Mouse (Mus musculus) kidney, postnatal 0 days (tissue): ENCODE measurements around the gene Rab40c. TPM values are rescaled to one million over a fixed set of nuclear protein-coding genes. Genes with fewer than 3 reads are reported as not detected.

Experiments used
- ATAC-seq: fragments of 200-750 bp; cut with Nextera tagmentation; replicated peaks from 2 replicates; pipeline ENCODE4 v1.8.0; 2017; ENCODE audit warnings: low read depth, moderate number of reproducible peaks, moderate TSS enrichment, moderate library complexity; ENCODE audit not compliant: low FRiP score
- DNase-seq: peaks from one replicate; pipeline ENCODE4 v3.0.0-alpha.2; 2016; ENCODE audit warnings: low spot score
- H3K27ac ChIP-seq: fragments of 300-500 bp; sonication (generic); 2 replicates; pipeline ENCODE4 v1.5.1; 2014; ENCODE audit warnings: mild to moderate bottlenecking
- H3K27me3 ChIP-seq: fragments of 300-500 bp; sonication (generic); 2 replicates; pipeline ENCODE4 v1.6.1; 2014; ENCODE audit warnings: low read length, mixed read lengths; ENCODE audit not compliant: insufficient read depth
- H3K36me3 ChIP-seq: fragments of 300-500 bp; sonication (generic); 2 replicates; pipeline ENCODE4 v1.6.1; 2014; ENCODE audit warnings: low read length, mixed read lengths; ENCODE audit not compliant: insufficient read depth
- H3K4me1 ChIP-seq: fragments of 300-500 bp; sonication (generic); replicated peaks from 2 replicates; pipeline ENCODE4 v1.6.1; 2014; ENCODE audit warnings: antibody characterized with exemption, low read length, mixed read lengths; ENCODE audit not compliant: insufficient read depth
- H3K4me2 ChIP-seq: fragments of 300-500 bp; sonication (generic); 2 replicates; pipeline ENCODE4 v1.6.1; 2014; ENCODE audit warnings: mild to moderate bottlenecking, low read length, moderate library complexity, mixed read lengths
- H3K4me3 ChIP-seq: fragments of 300-500 bp; sonication (generic); replicated peaks from 2 replicates; pipeline ENCODE4 v1.5.1; 2014; ENCODE audit warnings: low read depth, low read length
- H3K9ac ChIP-seq: fragments of 300-500 bp; sonication (generic); 2 replicates; pipeline ENCODE4 v1.6.1; 2014; ENCODE audit warnings: low read depth, low read length
- H3K9me3 ChIP-seq: fragments of 300-500 bp; sonication (generic); replicated peaks from 2 replicates; pipeline ENCODE4 v1.6.1; 2016; ENCODE audit warnings: low read length, inconsistent platforms, mixed read lengths
- CTCF ChIP-seq: IDR thresholded peaks from 2 replicates; pipeline ENCODE4 v1.5.1; 2016; ENCODE audit warnings: antibody characterized with exemption, low read depth, mild to moderate bottlenecking, moderate library complexity
- WGBS: fragments of 180-500 bp; shearing (Covaris S2); extraction: QIAGEN DNeasy Blood & Tissue Kit; methylation state at CpG from one replicate; pipeline ENCODE4 v1.1.7; 2014; 5-methylcytosine and 5-hydroxymethylcytosine counted together
- polyA plus RNA-seq: library from polyadenylated mRNA; unstranded; fragments of >200 nt; fragmentation: Nextera tagmentation; extraction: Ambion mirVana; gene quantifications from 2 replicates; pipeline ENCODE4 v1.2.1, GENCODE M21; 2015

The Rab40c gene
- polyA plus RNA-seq, 1 experiment from 2014 or later: 20.4 TPM

- DNase-seq (no peak), ATAC-seq (0 out of 2 replicates have a peak, but pooled peaks have one; percentile 23)
- no peak for TF ChIP-seq CTCF
- Histone ChIP-seq H3K36me3 (peaks cover 16% of the 10 kb centered on the region; the same call in 1 of the 2 replicates), H3K9ac (no peak overlapping the region), H3K27me3 (no peaks in the 10 kb centered on the region), H3K4me2 (no peak overlapping the region), H3K4me1 (no peaks in the 10 kb centered on the region), H3K4me3 (no peak overlapping the region), H3K9me3 (no peaks in the 10 kb centered on the region), H3K27ac (no peak overlapping the region)
- 91% methylated on average over 23 of the region's 23 CpGs for WGBS
These were observed 40.3 kb upstream of the Rab40c start for GRCm38 (mm10) chr17:25959630-25960467.

- ATAC-seq (no peak), DNase-seq (no peak)
- Histone ChIP-seq H3K27ac (no peak overlapping the region), H3K4me2 (no peak overlapping the region), H3K4me1 (no peaks in the 10 kb centered on the region), H3K9me3 (no peaks in the 10 kb centered on the region), H3K27me3 (no peaks in the 10 kb centered on the region), H3K36me3 (peaks cover 16% of the 10 kb centered on the region; the same call in 1 of the 2 replicates), H3K4me3 (no peak overlapping the region), H3K9ac (no peak overlapping the region)
- no peak for TF ChIP-seq CTCF
- 95% methylated on average over 11 of the region's 11 CpGs for WGBS
These were observed 39.4 kb upstream of the Rab40c start for GRCm38 (mm10) chr17:25958771-25959494.

- H3K9me3 ChIP-seq: no peaks in the 10 kb centered on the region
- H3K9ac ChIP-seq: no peak overlapping the region
- DNase-seq (no peak), ATAC-seq (no peak)
- no peaks in the 10 kb centered on the region for H3K4me1 ChIP-seq
- no peak overlapping the region for H3K27ac ChIP-seq
- no peak for TF ChIP-seq CTCF
- H3K4me3 ChIP-seq: no peak overlapping the region
- WGBS: 75% methylated on average over 14 of the region's 14 CpGs
- H3K4me2 ChIP-seq: no peak overlapping the region
- H3K27me3 ChIP-seq: peaks cover under 1% of the 10 kb centered on the region; the same call in 1 of the 2 replicates
- H3K36me3 ChIP-seq: peaks cover 16% of the 10 kb centered on the region; the same call in 1 of the 2 replicates
These were observed 38.1 kb upstream of the Rab40c start for GRCm38 (mm10) chr17:25957586-25958051.

GRCm38 (mm10) chr17:25956631-25957030 lies 37.1 kb upstream of the Rab40c start:
- Histone ChIP-seq H3K36me3 (peaks cover 16% of the 10 kb centered on the region; the same call in 1 of the 2 replicates), H3K4me2 (no peak overlapping the region), H3K9ac (no peak overlapping the region), H3K4me3 (no peak overlapping the region), H3K27ac (no peak overlapping the region), H3K27me3 (peaks cover 9% of the 10 kb centered on the region), H3K4me1 (no peaks in the 10 kb centered on the region), H3K9me3 (no peaks in the 10 kb centered on the region)
- no peak for TF ChIP-seq CTCF
- DNase-seq (no peak), ATAC-seq (no peak)
- 77% methylated on average over 7 of the region's 7 CpGs for WGBS

DNA sequence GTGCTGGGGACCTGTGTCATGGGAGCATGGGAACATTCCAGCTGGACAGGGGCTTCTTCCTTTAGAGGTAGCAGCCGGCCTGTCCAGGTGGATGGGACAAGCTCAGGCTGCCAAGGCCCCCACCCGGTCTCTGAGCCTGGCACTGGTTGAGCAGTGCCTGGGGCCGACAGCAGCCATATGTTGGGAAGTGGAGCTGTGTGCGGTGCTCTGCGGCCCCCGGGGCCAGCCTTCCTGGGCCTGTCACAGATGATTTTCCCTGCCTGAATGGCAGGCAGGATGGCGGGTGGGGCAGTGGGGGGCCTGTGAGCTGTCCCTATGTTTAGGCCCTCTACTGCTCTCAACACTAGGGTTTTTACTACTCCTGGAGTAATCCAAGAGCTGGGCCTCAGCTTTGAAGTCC lies 36.7 kb upstream of the Rab40c start:
- Histone ChIP-seq H3K9me3 (no peaks in the 10 kb centered on the region), H3K27ac (no peak overlapping the region), H3K4me3 (no peak overlapping the region), H3K27me3 (peaks cover 9% of the 10 kb centered on the region), H3K4me2 (no peak overlapping the region), H3K9ac (no peak overlapping the region), H3K36me3 (peaks cover 16% of the 10 kb centered on the region; the same call in 1 of the 2 replicates), H3K4me1 (0 out of 2 replicates have a peak, but pooled peaks cover 1% of the 10 kb centered on the region)
- WGBS: 60% methylated on average over 7 of the region's 7 CpGs
- ATAC-seq (no peak), DNase-seq (no peak)
- no peak for TF ChIP-seq CTCF

DNA sequence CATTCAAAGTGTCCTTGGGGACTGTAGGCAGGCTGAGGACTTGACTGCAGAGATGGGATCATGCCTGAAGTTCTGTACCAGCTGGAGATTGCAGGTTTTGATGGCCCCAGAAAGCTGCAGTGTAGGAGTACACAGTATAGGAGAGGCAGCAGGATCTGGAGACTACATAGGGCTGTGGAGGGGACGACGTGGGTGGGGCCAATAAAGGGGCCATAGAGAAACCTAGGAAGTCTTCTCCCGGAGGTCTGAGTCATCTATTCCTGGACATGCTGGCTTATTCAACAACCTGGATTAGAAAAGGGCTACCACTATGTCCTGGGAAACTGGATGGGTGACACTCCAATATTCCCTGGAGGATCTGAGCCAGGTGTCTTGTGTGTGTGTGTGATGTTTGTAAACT lies 36.2 kb upstream of the Rab40c start:
- ATAC-seq (no peak), DNase-seq (no peak)
- 37% methylated on average over 3 of the region's 3 CpGs for WGBS
- no peak for TF ChIP-seq CTCF
- peaks cover 16% of the 10 kb centered on the region; the same call in 1 of the 2 replicates for H3K36me3 ChIP-seq
- H3K4me2 ChIP-seq: no peak overlapping the region
- no peak overlapping the region for H3K4me3 ChIP-seq
- H3K27me3 ChIP-seq: peaks cover 13% of the 10 kb centered on the region
- H3K9me3 ChIP-seq: no peaks in the 10 kb centered on the region
- H3K4me1 ChIP-seq: 0 out of 2 replicates have a peak, but pooled peaks cover 2% of the 10 kb centered on the region
- no peak overlapping the region for H3K9ac ChIP-seq
- H3K27ac ChIP-seq: no peak overlapping the region
